Mouse (Mus musculus) kidney, postnatal 4 days (tissue): ENCODE results near the gene Pde6d.
A peak's percentile ranks its signal among the peaks of the same experiment; 100 is the strongest.
"Not testable (repeated sequence)": the region's sequence is repeated elsewhere in the genome, so short reads cannot be mapped to it uniquely, and the experiment has no call there.

ENCODE experiments used
- DNase-seq, 2 experiments: peaks; one replicate each; pipeline ENCODE4 v3.0.0; 2021; ENCODE audit warnings: mixed read lengths in 2 of 2

The Pde6d gene

GRCm38 (mm10) chr1:86525499-86526115, 56.8 kb downstream of the Pde6d start:
- peak; percentile 78 to 89 for DNase-seq

- peak; percentile 100 for DNase-seq
These were observed 57.6 kb downstream of the Pde6d start for GRCm38 (mm10) chr1:86524619-86525498.

- no peak for DNase-seq
These were observed 58.4 kb downstream of the Pde6d start for GRCm38 (mm10) chr1:86523776-86524618.

GRCm38 (mm10) chr1:86522286-86522871, 60.0 kb downstream of the Pde6d start:
- DNase-seq = peak in 1 of 2 experiments; percentile 44

GRCm38 (mm10) chr1:86520361-86520760, 62.1 kb downstream of the Pde6d start:
- peak; percentile 82 to 88 for DNase-seq

- no peak for DNase-seq
These were observed 65.4 kb downstream of the Pde6d start for GRCm38 (mm10) chr1:86517076-86517475.

- DNase-seq = no peak
These were observed 66.6 kb downstream of the Pde6d start for GRCm38 (mm10) chr1:86515715-86516410.

GRCm38 (mm10) chr1:86513031-86513430, 69.4 kb downstream of the Pde6d start:
- not testable (repeated sequence) for DNase-seq

- no peak for DNase-seq
These were observed 70.2 kb downstream of the Pde6d start for GRCm38 (mm10) chr1:86512154-86512720.

GRCm38 (mm10) chr1:86510676-86511441, 71.6 kb downstream of the Pde6d start:
- DNase-seq = no peak

GRCm38 (mm10) chr1:86510266-86510665, 72.2 kb downstream of the Pde6d start:
- no peak for DNase-seq

GRCm38 (mm10) chr1:86509410-86509809, 73.0 kb downstream of the Pde6d start:
- peak; percentile 93 to 94 for DNase-seq

GRCm38 (mm10) chr1:86507866-86508265, 74.6 kb downstream of the Pde6d start:
- DNase-seq = no peak

- DNase-seq = no peak
These were observed 76.0 kb downstream of the Pde6d start for GRCm38 (mm10) chr1:86506420-86506819.

GRCm38 (mm10) chr1:86505461-86505860, 77.0 kb downstream of the Pde6d start:
- peak; percentile 55 to 70 for DNase-seq

- DNase-seq = peak; percentile 42 to 47
These were observed 77.6 kb downstream of the Pde6d start for GRCm38 (mm10) chr1:86504697-86505421.

- DNase-seq = peak; percentile 97 to 99
These were observed 78.3 kb downstream of the Pde6d start for GRCm38 (mm10) chr1:86503906-86504696.

GRCm38 (mm10) chr1:86503165-86503747, 79.2 kb downstream of the Pde6d start:
- DNase-seq = peak; percentile 64 to 75
